Mouse (Mus musculus): ENCODE measurements at regions not wholly inside any gene's neighbourhood (a gene's known extent, or its start where the extent isn't known, plus 50 kb on each side); places are given as distances from the start of the nearest gene placed in this dataset.

GRCm38 (mm10) chr17:67532331-67532730, 100.2 kb downstream of the Lrrc30 start:
- TF ChIP-seq POLR2A (IDR thresholded peaks at IDR 0.05; ENCODE audit: insufficient read depth, low read depth, low read length) (no peak), CTCF (IDR thresholded peaks at IDR 0.05; ENCODE audit: insufficient read depth, low read depth, low read length) (no peak)

Measured in olfactory bulb, adult 2 months (tissue).